Comparison of ENCODE assay signal across 17 mouse cellular contexts in the genomic region with DNA sequence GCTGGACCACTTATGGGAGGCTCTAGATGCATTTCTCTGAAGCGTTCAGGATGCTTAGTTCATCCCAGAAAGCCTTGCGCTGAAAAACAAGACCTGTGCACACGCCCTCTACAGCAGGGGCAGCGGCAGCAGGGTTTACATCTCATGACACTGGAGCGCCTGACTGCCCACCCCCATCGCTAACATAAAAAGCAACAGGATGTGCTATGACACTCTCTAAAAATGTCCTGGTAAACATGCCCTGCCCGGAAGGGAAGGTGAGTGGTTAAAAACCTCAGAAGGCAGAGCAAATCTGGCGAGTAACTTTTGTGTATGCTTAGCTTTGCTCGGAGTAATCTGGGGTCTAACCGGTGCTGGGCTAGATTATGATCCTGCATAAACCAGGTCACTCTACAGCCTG.
DNase-seq lines count a peak whose midpoint lies in the region; ATAC-seq and TF ChIP-seq lines count a peak whose summit lies in the region.
"Had no signal": no experiment of that assay in that cellular context is flagged by ENCODE, and none has a peak within 500 bp of the region (broad histone marks: within the 10 kb centered on the region; RNA-seq: fewer than 3 reads in every experiment).

No protein-coding gene starts in this region.

- no peak for TF ChIP-seq CTCF in thymus, adult 2 months (IDR thresholded peaks at IDR 0.05; ENCODE audit: borderline replicate concordance, control insufficient read depth, extremely low read depth, insufficient read depth, low read length, poor library complexity)
- TF ChIP-seq CTCF in kidney, adult 2 months (conservative IDR thresholded peaks at IDR 0.05; ENCODE audit: insufficient read depth, insufficient read length, low read depth, low read length) = no peak

- no peak for ATAC-seq in heart, embryonic 11.5 days (replicated peaks; ENCODE audit: insufficient number of reproducible peaks, low FRiP score, low TSS enrichment)
- ATAC-seq in activated CD4-positive, CD25-positive, alpha-beta regulatory T cell, adult 4 months = peak; percentile 92
- 0 out of 2 replicates have a peak, but pooled peaks have one; percentile 19 for ATAC-seq in megakaryocyte progenitor cell, adult 5-6 weeks (replicated peaks; ENCODE audit: poor library complexity)
- ATAC-seq: forebrain, embryonic 16.5 days; midbrain, embryonic 16.5 days had no signal

- TF ChIP-seq POLR2A in thymus, adult 2 months (IDR thresholded peaks at IDR 0.05; ENCODE audit: control insufficient read depth, extremely low read depth, insufficient read depth, low read length, poor library complexity) = no peak
- no peak for TF ChIP-seq POLR2A in kidney, adult 2 months (IDR thresholded peaks at IDR 0.05; ENCODE audit: low read depth, low read length)

- no peak overlapping the region for H3K27ac ChIP-seq in heart, embryonic 11.5 days (ENCODE audit: low read depth, low read length)
- H3K27ac ChIP-seq in thymus, adult 2 months (ENCODE audit: control insufficient read depth, insufficient read depth, low read length) = peak overlapping the region; percentile 37; the same call in 1 of the 2 replicates
- no peak overlapping the region for H3K27ac ChIP-seq in kidney, adult 2 months (ENCODE audit: insufficient read depth, low read depth, low read length)
- H3K27ac ChIP-seq: hindbrain, embryonic 14.5 days; kidney, embryonic 15.5 days; limb, embryonic 12.5 days; macrophage had no signal

- DNase-seq in heart, adult 11 months = peak; percentile 71
- DNase-seq in thymus, adult 2 months = peak; percentile 41
- DNase-seq in ovary, postnatal 10 days (ENCODE audit: low spot score) = no peak
- DNase-seq in yolk sac, embryonic 10.5 days (ENCODE audit: low spot score) = no peak
- no peak for DNase-seq in kidney, adult 2 months
- DNase-seq: cerebellum, postnatal 14 days; gastrocnemius, postnatal 14 days; right cerebral cortex, postnatal 25 days had no signal

- no peak overlapping the region for H3K4me2 ChIP-seq in heart, embryonic 11.5 days
- H3K4me2 ChIP-seq: hindbrain, embryonic 14.5 days; kidney, embryonic 15.5 days; limb, embryonic 12.5 days had no signal

- no peaks in the 10 kb centered on the region for H3K36me3 ChIP-seq in heart, embryonic 11.5 days (ENCODE audit: control insufficient read depth, insufficient read depth, low read length)
- H3K36me3 ChIP-seq in thymus, adult 2 months (ENCODE audit: control insufficient read depth, insufficient read depth, low read length) = no peaks in the 10 kb centered on the region
- H3K36me3 ChIP-seq in kidney, adult 2 months (ENCODE audit: control insufficient read depth, insufficient read depth, low read length) = no peaks in the 10 kb centered on the region
- H3K36me3 ChIP-seq: kidney, embryonic 15.5 days had no signal

- no peak overlapping the region for H3K9ac ChIP-seq in heart, embryonic 11.5 days (ENCODE audit: low read depth, low read length)
- H3K9ac ChIP-seq: hindbrain, embryonic 14.5 days; kidney, embryonic 15.5 days; limb, embryonic 12.5 days had no signal

- no peaks in the 10 kb centered on the region for H3K4me1 ChIP-seq in heart, embryonic 11.5 days (ENCODE audit: control insufficient read depth, insufficient read depth, low read length)
- H3K4me1 ChIP-seq in thymus, adult 2 months (replicated peaks; ENCODE audit: control insufficient read depth, insufficient read depth, low read length) = peaks cover 20% of the 10 kb centered on the region
- no peaks in the 10 kb centered on the region for H3K4me1 ChIP-seq in kidney, adult 2 months (ENCODE audit: control insufficient read depth, insufficient read depth, low read length)

- H3K9me3 ChIP-seq in heart, embryonic 11.5 days (replicated peaks; ENCODE audit: control insufficient read depth, low read length) = no peaks in the 10 kb centered on the region
- H3K9me3 ChIP-seq: kidney, embryonic 15.5 days had no signal

- no peak overlapping the region for H3K4me3 ChIP-seq in heart, embryonic 11.5 days (ENCODE audit: low read depth, low read length)
- no peak overlapping the region for H3K4me3 ChIP-seq in thymus, adult 2 months (ENCODE audit: control insufficient read depth, insufficient read depth, low read length)
- no peak overlapping the region for H3K4me3 ChIP-seq in kidney, adult 2 months (ENCODE audit: insufficient read depth, low read depth, low read length)
- H3K4me3 ChIP-seq: kidney, embryonic 15.5 days; limb, embryonic 12.5 days had no signal

- 67% methylated on average over 10 of the region's 10 CpGs for WGBS in heart, embryonic 11.5 days (ENCODE audit: insufficient replicate concordance)
- WGBS in thymus, adult 2 months = 15% methylated on average over 10 of the region's 10 CpGs
- WGBS in kidney, adult 2 months = 52% methylated on average over 10 of the region's 10 CpGs

- no peaks in the 10 kb centered on the region for H3K27me3 ChIP-seq in heart, embryonic 11.5 days (ENCODE audit: control insufficient read depth, insufficient read depth, low read length)
- no peaks in the 10 kb centered on the region for H3K27me3 ChIP-seq in thymus, adult 2 months (ENCODE audit: control insufficient read depth, insufficient read depth, low read length)
- H3K27me3 ChIP-seq in kidney, adult 2 months (replicated peaks; ENCODE audit: control insufficient read depth, insufficient read depth, low read length) = no peaks in the 10 kb centered on the region
- H3K27me3 ChIP-seq: kidney, embryonic 15.5 days had no signal

Comparison
In these comparisons a context has a peak if more than half of its experiments do, and no peak if none do; other contexts are left out.
1. DNase-seq: peak in heart, adult 11 months (single experiment) and thymus, adult 2 months (single experiment); none in ovary, postnatal 10 days (single experiment), yolk sac, embryonic 10.5 days (single experiment) and kidney, adult 2 months (single experiment).